Mouse (Mus musculus) embryonic facial prominence, embryonic 13.5 days (tissue): Measurements from ENCODE around the gene Sh3bgr. TPM values are rescaled to one million over a fixed set of nuclear protein-coding genes. Genes with fewer than 3 reads are reported as not detected.

Experiments
- ATAC-seq: fragments of 200-750 bp; cut with Nextera tagmentation; 2 replicates; pipeline ENCODE4 v1.8.0; 2017; ENCODE audit warnings: low read depth; ENCODE audit not compliant: insufficient number of reproducible peaks, insufficient read depth, low FRiP score, low TSS enrichment
- H3K27ac ChIP-seq: fragments of 300-500 bp; sonication (generic); 2 replicates; pipeline ENCODE4 v1.5.1; 2015; ENCODE audit warnings: moderate library complexity, mild to moderate bottlenecking, inconsistent platforms
- H3K27me3 ChIP-seq: fragments of 300-500 bp; sonication (generic); 2 replicates; pipeline ENCODE4 v1.6.1; 2015; ENCODE audit warnings: mild to moderate bottlenecking, inconsistent platforms
- H3K36me3 ChIP-seq: fragments of 300-500 bp; sonication (generic); 2 replicates; pipeline ENCODE4 v1.6.1; 2015; ENCODE audit warnings: mild to moderate bottlenecking, inconsistent platforms
- H3K4me1 ChIP-seq: fragments of 300-500 bp; sonication (generic); 2 replicates; pipeline ENCODE4 v1.6.1; 2015; ENCODE audit warnings: inconsistent platforms
- H3K4me2 ChIP-seq: fragments of 300-500 bp; sonication (generic); 2 replicates; pipeline ENCODE4 v1.6.1; 2015; ENCODE audit warnings: moderate library complexity, mild to moderate bottlenecking, inconsistent platforms
- H3K4me3 ChIP-seq: fragments of 300-500 bp; sonication (generic); 2 replicates; pipeline ENCODE4 v1.5.1; 2015; ENCODE audit warnings: mild to moderate bottlenecking, inconsistent platforms
- H3K9ac ChIP-seq: fragments of 300-500 bp; sonication (generic); 2 replicates; pipeline ENCODE4 v1.6.1; 2015; ENCODE audit warnings: mild to moderate bottlenecking, inconsistent platforms
- H3K9me3 ChIP-seq: fragments of 300-500 bp; sonication (generic); 2 replicates; pipeline ENCODE4 v1.6.1; 2016; ENCODE audit warnings: inconsistent platforms
- WGBS: fragments of 180-500 bp; shearing (Covaris S2); methylation state at CpG from one replicate; pipeline ENCODE4 v1.1.7; 2015; ENCODE audit warnings: mixed read lengths; 5-methylcytosine and 5-hydroxymethylcytosine counted together
- polyA plus RNA-seq: library from polyadenylated mRNA; unstranded; fragments of >200 nt; fragmentation: Nextera tagmentation; extraction: Ambion mirVana; gene quantifications from 2 replicates; pipeline ENCODE4 v1.2.1, GENCODE M21; 2015

Gene Sh3bgr
- 1.4 and 1.9 TPM in 2 replicates for polyA plus RNA-seq

- 8% methylated on average over 20 of the region's 20 CpGs for WGBS
- peak within 1 kb of the TSS; percentile 52 for H3K9ac ChIP-seq
- no peak for ATAC-seq
These were observed at the start of gene Sh3bgr for GRCm38 (mm10) chr16:96199913-96200701. Gene Sh3bgr, plus strand, starts transcription at chr16:96200450.

GRCm38 (mm10) chr16:96150995-96151394 is 49.3 kb upstream of the Sh3bgr start:
- H3K27me3 ChIP-seq, result no peaks in the 10 kb centered on the region
- H3K9me3 ChIP-seq, result no peaks in the 10 kb centered on the region
- WGBS, result 71% methylated on average over 4 of the region's 4 CpGs
- ATAC-seq, result no peak
- H3K27ac ChIP-seq, result no peak overlapping the region
- peaks cover 27% of the 10 kb centered on the region for H3K4me1 ChIP-seq
- no peak overlapping the region for H3K4me2 ChIP-seq
- H3K9ac ChIP-seq, result no peak overlapping the region
- peaks cover 24% of the 10 kb centered on the region for H3K36me3 ChIP-seq
- H3K4me3 ChIP-seq, result no peak overlapping the region

More at GRCm38 (mm10) chr16:96199913-96200701, at the start of gene Sh3bgr:
- Histone ChIP-seq H3K27me3 (peaks cover 12% of the 10 kb centered on the region; the same call in 1 of the 2 replicates), H3K36me3 (no peaks in the 10 kb centered on the region), H3K4me2 (peak within 1 kb of the TSS; percentile 55), H3K27ac (no peak within 1 kb of the TSS; the same call in 1 of the 2 replicates), H3K4me3 (peak within 1 kb of the TSS; percentile 20), H3K9me3 (no peaks in the 10 kb centered on the region), H3K4me1 (peaks cover 16% of the 10 kb centered on the region)

GRCm38 (mm10) chr16:96151551-96151950 is 48.7 kb upstream of the Sh3bgr start:
- WGBS, result 23% methylated on average over 9 of the region's 9 CpGs
- ATAC-seq, result no peak

DNA sequence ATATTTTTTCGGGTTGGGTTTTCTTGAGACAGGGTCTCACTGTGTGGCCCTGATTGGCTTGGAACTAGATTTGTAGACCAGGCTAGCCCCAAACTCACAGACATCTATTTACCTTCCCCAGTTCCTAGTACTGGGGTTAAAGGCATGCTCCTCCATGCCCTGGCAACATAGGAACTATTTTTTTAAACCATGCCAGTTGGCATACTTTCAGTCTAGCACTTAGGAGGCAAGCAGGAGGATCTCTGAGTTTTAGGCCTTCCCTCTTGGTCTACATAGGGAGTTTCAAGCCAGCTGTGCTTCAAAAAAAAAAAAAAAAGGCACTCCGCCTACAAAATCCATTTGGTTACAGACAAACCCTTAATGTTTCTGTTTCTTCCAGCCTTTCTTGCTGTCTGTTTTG is 45.8 kb upstream of the Sh3bgr start:
- Histone ChIP-seq H3K36me3 (peaks cover 24% of the 10 kb centered on the region), H3K4me1 (peaks cover 15% of the 10 kb centered on the region)

More at GRCm38 (mm10) chr16:96151551-96151950, 48.7 kb upstream of the Sh3bgr start:
- Histone ChIP-seq H3K4me3 (no peak overlapping the region), H3K27me3 (no peaks in the 10 kb centered on the region), H3K4me1 (peaks cover 21% of the 10 kb centered on the region), H3K36me3 (peaks cover 24% of the 10 kb centered on the region), H3K4me2 (no peak overlapping the region), H3K9me3 (no peaks in the 10 kb centered on the region), H3K27ac (no peak overlapping the region), H3K9ac (no peak overlapping the region)

GRCm38 (mm10) chr16:96156019-96156418 is 44.2 kb upstream of the Sh3bgr start:
- Histone ChIP-seq H3K9ac (no peak overlapping the region), H3K36me3 (peaks cover 24% of the 10 kb centered on the region), H3K27me3 (no peaks in the 10 kb centered on the region), H3K4me3 (no peak overlapping the region), H3K4me2 (no peak overlapping the region), H3K9me3 (no peaks in the 10 kb centered on the region), H3K4me1 (peaks cover 21% of the 10 kb centered on the region), H3K27ac (0 out of 2 replicates have a peak overlapping the region, but pooled peaks have one; percentile 39)
- ATAC-seq, result no peak
- WGBS, result 82% methylated on average over 8 of the region's 8 CpGs

More for the DNA sequence above, 45.8 kb upstream of the Sh3bgr start:
- Histone ChIP-seq H3K4me2 (no peak overlapping the region), H3K4me3 (no peak overlapping the region), H3K9me3 (no peaks in the 10 kb centered on the region), H3K9ac (no peak overlapping the region), H3K27me3 (no peaks in the 10 kb centered on the region), H3K27ac (no peak overlapping the region)
- WGBS, result 87% methylated on average over 2 of the region's 2 CpGs
- no peak for ATAC-seq

- H3K27ac ChIP-seq, result no peak overlapping the region
- no peak overlapping the region for H3K4me2 ChIP-seq
- no peak overlapping the region for H3K9ac ChIP-seq
- peaks cover 21% of the 10 kb centered on the region for H3K4me1 ChIP-seq
- H3K27me3 ChIP-seq, result no peaks in the 10 kb centered on the region
- 93% methylated on average over 11 of the region's 11 CpGs for WGBS
- no peaks in the 10 kb centered on the region for H3K9me3 ChIP-seq
- no peak for ATAC-seq
- peaks cover 22% of the 10 kb centered on the region for H3K36me3 ChIP-seq
- no peak overlapping the region for H3K4me3 ChIP-seq
These were observed 43.1 kb upstream of the Sh3bgr start for GRCm38 (mm10) chr16:96157171-96157570.

DNA sequence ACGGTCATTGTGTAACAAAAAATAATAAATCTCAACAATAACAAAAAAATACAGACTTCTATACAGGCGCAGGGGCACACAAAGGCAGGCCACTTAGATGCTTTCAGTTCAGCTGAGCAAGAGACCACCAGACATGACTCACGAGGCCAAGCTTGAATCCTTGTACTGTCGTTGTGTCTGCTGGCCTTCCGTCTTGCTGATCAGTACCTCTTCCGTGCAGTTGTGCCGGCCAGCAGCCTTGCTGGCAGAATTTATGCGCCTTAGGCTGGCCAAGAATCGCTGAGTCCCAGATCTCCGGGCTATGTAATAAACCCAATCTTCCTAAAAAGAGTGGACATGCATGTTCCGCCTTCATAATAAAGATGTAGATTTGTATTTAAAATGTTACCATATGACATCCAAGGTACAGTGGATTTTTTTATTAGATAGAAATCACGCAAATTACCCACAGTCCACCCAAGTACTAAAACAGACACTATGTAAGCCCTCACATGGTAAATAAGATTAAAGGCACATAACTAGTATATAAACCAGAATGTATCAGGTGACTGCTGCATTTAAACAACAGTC is 41.7 kb upstream of the Sh3bgr start:
- 52% methylated on average over 12 of the region's 12 CpGs for WGBS
- Histone ChIP-seq H3K36me3 (peaks cover 16% of the 10 kb centered on the region; the same call in 1 of the 2 replicates), H3K4me1 (peaks cover 21% of the 10 kb centered on the region), H3K27ac (peak overlapping the region; percentile 93), H3K9me3 (no peaks in the 10 kb centered on the region), H3K4me3 (peak overlapping the region; percentile 60), H3K27me3 (no peaks in the 10 kb centered on the region), H3K9ac (peak overlapping the region; percentile 95), H3K4me2 (peak overlapping the region; percentile 95)
- ATAC-seq, result no peak

DNA sequence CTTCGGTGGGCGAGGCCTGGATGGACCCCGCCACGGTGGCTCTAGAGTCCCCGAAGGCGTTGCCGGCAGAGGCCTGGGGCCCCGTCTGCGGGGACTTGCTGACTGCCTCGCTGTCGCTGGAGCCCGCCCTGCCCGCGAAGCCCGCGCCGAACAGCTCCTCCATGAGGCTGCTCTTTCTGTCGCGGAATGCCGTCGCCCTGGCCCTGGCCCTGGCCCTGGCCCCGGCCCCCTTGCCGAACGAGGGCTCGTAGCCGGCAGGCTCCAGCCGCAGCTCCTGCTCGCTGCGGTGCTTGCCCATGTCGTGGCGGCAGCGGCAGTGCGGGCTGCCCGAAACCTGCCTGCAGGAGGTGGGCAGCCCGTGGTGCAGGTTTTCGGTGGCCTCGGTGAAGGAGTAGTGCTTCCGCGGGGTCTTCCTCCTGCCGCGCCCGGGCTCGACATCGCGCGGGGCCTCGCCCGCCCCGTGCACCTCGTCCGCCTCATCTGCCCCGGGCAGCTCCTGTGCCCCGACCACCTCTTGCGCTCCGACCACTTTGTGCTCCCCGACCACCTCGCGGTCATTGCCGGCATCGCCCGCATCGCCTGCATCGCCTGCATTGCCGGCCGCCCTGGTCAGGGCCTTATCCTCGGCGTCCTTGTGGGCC is 41.0 kb upstream of the Sh3bgr start:
- ATAC-seq, result peak; percentile 73; the same call in 1 of the 2 replicates
- H3K4me2 ChIP-seq, result peak overlapping the region; percentile 95
- WGBS, result 1% methylated on average over 66 of the region's 67 CpGs
- peak overlapping the region; percentile 95 for H3K9ac ChIP-seq
- H3K27me3 ChIP-seq, result no peaks in the 10 kb centered on the region
- peaks cover 12% of the 10 kb centered on the region; the same call in 1 of the 2 replicates for H3K36me3 ChIP-seq
- H3K4me1 ChIP-seq, result peaks cover 21% of the 10 kb centered on the region
- H3K4me3 ChIP-seq, result peak overlapping the region; percentile 60
- no peaks in the 10 kb centered on the region for H3K9me3 ChIP-seq
- peak overlapping the region; percentile 93 for H3K27ac ChIP-seq

GRCm38 (mm10) chr16:96159794-96160346 is 40.4 kb upstream of the Sh3bgr start:
- no peak for ATAC-seq
- Histone ChIP-seq H3K36me3 (0 out of 2 replicates have a peak, but pooled peaks cover 7% of the 10 kb centered on the region), H3K27ac (peak overlapping the region; percentile 93), H3K4me3 (peak overlapping the region; percentile 60), H3K4me2 (peak overlapping the region; percentile 95), H3K4me1 (peaks cover 21% of the 10 kb centered on the region), H3K9ac (peak overlapping the region; percentile 95), H3K27me3 (no peaks in the 10 kb centered on the region), H3K9me3 (no peaks in the 10 kb centered on the region)
- 78% methylated on average over 20 of the region's 20 CpGs for WGBS

DNA sequence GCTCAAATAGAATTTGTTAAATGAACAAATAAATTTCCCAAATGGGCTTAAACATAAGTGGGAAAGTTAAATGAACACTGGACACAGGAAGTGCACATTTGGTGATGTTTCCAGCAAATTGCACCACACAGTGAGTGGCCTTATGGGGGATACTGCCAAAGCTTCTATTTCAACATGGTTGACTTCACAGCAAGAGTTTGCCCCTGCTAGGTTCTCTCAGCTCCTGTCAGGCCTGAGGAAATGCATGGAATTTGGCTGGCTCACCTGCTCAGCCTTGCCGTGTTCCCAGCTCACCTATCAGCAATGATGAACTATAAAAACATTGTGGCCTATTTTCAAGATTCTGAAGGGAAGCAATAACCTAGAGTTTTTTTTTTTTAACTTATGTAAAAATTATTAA is 39.3 kb upstream of the Sh3bgr start:
- Histone ChIP-seq H3K9ac (no peak overlapping the region), H3K9me3 (no peaks in the 10 kb centered on the region), H3K4me3 (no peak overlapping the region), H3K36me3 (no peaks in the 10 kb centered on the region), H3K4me2 (no peak overlapping the region), H3K4me1 (peaks cover 18% of the 10 kb centered on the region; the same call in 1 of the 2 replicates), H3K27me3 (no peaks in the 10 kb centered on the region), H3K27ac (no peak overlapping the region)
- 88% methylated on average over 1 of the region's 1 CpGs for WGBS
- ATAC-seq, result no peak

- WGBS, result 90% methylated on average over 4 of the region's 4 CpGs
- no peak overlapping the region for H3K27ac ChIP-seq
- no peak for ATAC-seq
- no peak overlapping the region for H3K4me3 ChIP-seq
- no peaks in the 10 kb centered on the region for H3K9me3 ChIP-seq
- no peak overlapping the region for H3K9ac ChIP-seq
- no peak overlapping the region for H3K4me2 ChIP-seq
- no peaks in the 10 kb centered on the region for H3K36me3 ChIP-seq
- H3K27me3 ChIP-seq, result no peaks in the 10 kb centered on the region
- peaks cover 18% of the 10 kb centered on the region; the same call in 1 of the 2 replicates for H3K4me1 ChIP-seq
These were observed 38.9 kb upstream of the Sh3bgr start for GRCm38 (mm10) chr16:96161336-96161735.
